Mouse (Mus musculus) hindbrain, embryonic 14.5 days (tissue): ENCODE measurements around the gene Tgm2. TPM values are rescaled to one million over a fixed set of nuclear protein-coding genes. Genes with fewer than 3 reads are reported as not detected.

ENCODE experiments used
- ATAC-seq: fragments of 200-750 bp; cut with Nextera tagmentation; 2 replicates; pipeline ENCODE4 v1.8.0; 2017; ENCODE audit warnings: moderate number of reproducible peaks, mild to moderate bottlenecking, moderate TSS enrichment, moderate library complexity; ENCODE audit not compliant: low FRiP score
- DNase-seq: peaks from one replicate; pipeline ENCODE4 v3.0.0-alpha.2; 2015; ENCODE audit warnings: low spot score
- H3K27ac ChIP-seq: fragments of 300-500 bp; sonication (generic); 2 replicates; pipeline ENCODE4 v1.5.1; 2014; ENCODE audit warnings: mild to moderate bottlenecking, moderate library complexity
- H3K27me3 ChIP-seq: fragments of 300-500 bp; sonication (generic); 2 replicates; pipeline ENCODE4 v1.6.1; 2014; ENCODE audit warnings: mild to moderate bottlenecking, low read length, mixed read lengths; ENCODE audit not compliant: control insufficient read depth, insufficient read depth
- H3K36me3 ChIP-seq: fragments of 300-500 bp; sonication (generic); replicated peaks from 2 replicates; pipeline ENCODE4 v1.6.1; 2014; ENCODE audit not compliant: control insufficient read depth, insufficient read depth
- H3K4me1 ChIP-seq: fragments of 300-500 bp; sonication (generic); replicated peaks from 2 replicates; pipeline ENCODE4 v1.6.1; 2014; ENCODE audit warnings: antibody characterized with exemption, low read length, mixed read lengths; ENCODE audit not compliant: control insufficient read depth, insufficient read depth
- H3K4me2 ChIP-seq: fragments of 300-500 bp; sonication (generic); replicated peaks from 2 replicates; pipeline ENCODE4 v1.6.1; 2014; ENCODE audit warnings: mild to moderate bottlenecking, moderate library complexity
- H3K4me3 ChIP-seq: fragments of 300-500 bp; sonication (generic); replicated peaks from 2 replicates; pipeline ENCODE4 v1.5.1; 2014; ENCODE audit warnings: mild to moderate bottlenecking, low read length
- H3K9ac ChIP-seq: fragments of 300-500 bp; sonication (generic); 2 replicates; pipeline ENCODE4 v1.6.1; 2014
- H3K9me3 ChIP-seq: fragments of 300-500 bp; sonication (generic); 2 replicates; pipeline ENCODE4 v1.6.1; 2016; ENCODE audit warnings: low read length; ENCODE audit not compliant: control insufficient read depth
- WGBS: fragments of 180-500 bp; shearing (Covaris S2); extraction: QIAGEN DNeasy Blood & Tissue Kit; methylation state at CpG from one replicate; pipeline ENCODE4 v1.1.7; 2014; 5-methylcytosine and 5-hydroxymethylcytosine counted together
- polyA plus RNA-seq: library from polyadenylated mRNA; unstranded; fragments of >200 nt; fragmentation: Nextera tagmentation; extraction: Ambion mirVana; gene quantifications from 2 replicates; pipeline ENCODE4 v1.2.1, GENCODE M21; 2014

Tgm2 gene
- polyA plus RNA-seq, 1 experiment from 2014 or later: 6.1 TPM

GRCm38 (mm10) chr2:158145528-158146065 is 639 bp downstream of the Tgm2 start:
- 76% methylated on average over 5 of the region's 5 CpGs for WGBS
- DNase-seq (no peak), ATAC-seq (no peak)
- H3K27ac ChIP-seq: no peak overlapping the region
- H3K27me3 ChIP-seq: no peaks in the 10 kb centered on the region
- no peaks in the 10 kb centered on the region for H3K9me3 ChIP-seq
- peak overlapping the region; percentile 26; the same call in 1 of the 2 replicates for H3K4me3 ChIP-seq
- H3K4me2 ChIP-seq: peak overlapping the region; percentile 52
- H3K9ac ChIP-seq: no peak overlapping the region
- H3K4me1 ChIP-seq: 0 out of 2 replicates have a peak, but pooled peaks cover 3% of the 10 kb centered on the region
- no peaks in the 10 kb centered on the region for H3K36me3 ChIP-seq

GRCm38 (mm10) chr2:158144750-158145527 is 1.3 kb downstream of the Tgm2 start:
- ATAC-seq: no peak

GRCm38 (mm10) chr2:158144263-158144662 is 2.0 kb downstream of the Tgm2 start:
- no peaks in the 10 kb centered on the region for H3K27me3 ChIP-seq
- H3K9me3 ChIP-seq: no peaks in the 10 kb centered on the region
- no peak overlapping the region for H3K9ac ChIP-seq
- no peak for DNase-seq
- 52% methylated on average over 8 of the region's 8 CpGs for WGBS
- H3K27ac ChIP-seq: no peak overlapping the region
- ATAC-seq: no peak
- no peak overlapping the region for H3K4me3 ChIP-seq
- H3K36me3 ChIP-seq: no peaks in the 10 kb centered on the region
- H3K4me1 ChIP-seq: 0 out of 2 replicates have a peak, but pooled peaks cover 3% of the 10 kb centered on the region
- no peak overlapping the region for H3K4me2 ChIP-seq

More at GRCm38 (mm10) chr2:158144750-158145527, 1.3 kb downstream of the Tgm2 start:
- H3K27ac ChIP-seq: no peak overlapping the region
- H3K9me3 ChIP-seq: no peaks in the 10 kb centered on the region
- no peaks in the 10 kb centered on the region for H3K36me3 ChIP-seq
- H3K9ac ChIP-seq: no peak overlapping the region
- H3K4me2 ChIP-seq: no peak overlapping the region
- DNase-seq: no peak
- 0 out of 2 replicates have a peak, but pooled peaks cover 3% of the 10 kb centered on the region for H3K4me1 ChIP-seq
- 88% methylated on average over 6 of the region's 6 CpGs for WGBS
- no peak overlapping the region for H3K4me3 ChIP-seq
- H3K27me3 ChIP-seq: no peaks in the 10 kb centered on the region

GRCm38 (mm10) chr2:158143816-158144215 is 2.4 kb downstream of the Tgm2 start:
- no peak overlapping the region for H3K9ac ChIP-seq
- H3K36me3 ChIP-seq: no peaks in the 10 kb centered on the region
- 0 out of 2 replicates have a peak, but pooled peaks cover 3% of the 10 kb centered on the region for H3K4me1 ChIP-seq
- H3K9me3 ChIP-seq: no peaks in the 10 kb centered on the region
- no peak overlapping the region for H3K4me2 ChIP-seq
- no peak overlapping the region for H3K4me3 ChIP-seq
- no peaks in the 10 kb centered on the region for H3K27me3 ChIP-seq
- no peak for DNase-seq
- no peak for ATAC-seq
- H3K27ac ChIP-seq: no peak overlapping the region
- WGBS: 54% methylated on average over 3 of the region's 3 CpGs

GRCm38 (mm10) chr2:158142981-158143380 is 3.3 kb downstream of the Tgm2 start:
- Histone ChIP-seq H3K4me2 (no peak overlapping the region), H3K4me1 (0 out of 2 replicates have a peak, but pooled peaks cover 3% of the 10 kb centered on the region), H3K27me3 (no peaks in the 10 kb centered on the region), H3K9me3 (no peaks in the 10 kb centered on the region), H3K4me3 (no peak overlapping the region), H3K27ac (no peak overlapping the region), H3K36me3 (no peaks in the 10 kb centered on the region), H3K9ac (no peak overlapping the region)
- 86% methylated on average over 18 of the region's 18 CpGs for WGBS
- DNase-seq: no peak
- ATAC-seq: no peak

- Histone ChIP-seq H3K36me3 (no peaks in the 10 kb centered on the region), H3K4me2 (no peak overlapping the region), H3K9me3 (no peaks in the 10 kb centered on the region), H3K4me1 (0 out of 2 replicates have a peak, but pooled peaks cover 3% of the 10 kb centered on the region), H3K27me3 (no peaks in the 10 kb centered on the region), H3K4me3 (no peak overlapping the region), H3K9ac (no peak overlapping the region), H3K27ac (no peak overlapping the region)
- no peak for DNase-seq
- ATAC-seq: no peak
- 93% methylated on average over 7 of the region's 7 CpGs for WGBS
These were observed 4.4 kb downstream of the Tgm2 start for GRCm38 (mm10) chr2:158141690-158142440.

GRCm38 (mm10) chr2:158141271-158141670 is 5.0 kb downstream of the Tgm2 start:
- ATAC-seq (no peak), DNase-seq (no peak)
- 86% methylated on average over 7 of the region's 7 CpGs for WGBS
- Histone ChIP-seq H3K27ac (no peak overlapping the region), H3K36me3 (no peaks in the 10 kb centered on the region), H3K4me3 (no peak overlapping the region), H3K9me3 (no peaks in the 10 kb centered on the region), H3K9ac (no peak overlapping the region), H3K27me3 (no peaks in the 10 kb centered on the region), H3K4me1 (0 out of 2 replicates have a peak, but pooled peaks cover 2% of the 10 kb centered on the region), H3K4me2 (no peak overlapping the region)

- WGBS: 81% methylated on average over 5 of the region's 5 CpGs
- DNase-seq (no peak), ATAC-seq (no peak)
- no peaks in the 10 kb centered on the region for H3K27me3 ChIP-seq
- H3K4me1 ChIP-seq: no peaks in the 10 kb centered on the region
- H3K9me3 ChIP-seq: no peaks in the 10 kb centered on the region
- H3K36me3 ChIP-seq: no peaks in the 10 kb centered on the region
- H3K27ac ChIP-seq: no peak overlapping the region
- H3K4me3 ChIP-seq: no peak overlapping the region
- H3K4me2 ChIP-seq: no peak overlapping the region
- no peak overlapping the region for H3K9ac ChIP-seq
These were observed 5.6 kb downstream of the Tgm2 start for GRCm38 (mm10) chr2:158140664-158141063.

- 37% methylated on average over 7 of the region's 7 CpGs for WGBS
These were observed 6.6 kb downstream of the Tgm2 start for GRCm38 (mm10) chr2:158139628-158140027.

More at GRCm38 (mm10) chr2:158139628-158140027, 6.6 kb downstream of the Tgm2 start:
- H3K36me3 ChIP-seq: no peaks in the 10 kb centered on the region
- H3K27me3 ChIP-seq: no peaks in the 10 kb centered on the region
- H3K4me1 ChIP-seq: no peaks in the 10 kb centered on the region
- H3K9ac ChIP-seq: 0 out of 2 replicates have a peak overlapping the region, but pooled peaks have one; percentile 8
- DNase-seq (peak; percentile 49), ATAC-seq (peak; percentile 77; the same call in 1 of the 2 replicates)
- H3K4me2 ChIP-seq: no peak overlapping the region
- H3K27ac ChIP-seq: no peak overlapping the region
- H3K9me3 ChIP-seq: no peaks in the 10 kb centered on the region
- no peak overlapping the region for H3K4me3 ChIP-seq
